ENCODE assay signal across 7 mouse cellular contexts in the genomic region with DNA sequence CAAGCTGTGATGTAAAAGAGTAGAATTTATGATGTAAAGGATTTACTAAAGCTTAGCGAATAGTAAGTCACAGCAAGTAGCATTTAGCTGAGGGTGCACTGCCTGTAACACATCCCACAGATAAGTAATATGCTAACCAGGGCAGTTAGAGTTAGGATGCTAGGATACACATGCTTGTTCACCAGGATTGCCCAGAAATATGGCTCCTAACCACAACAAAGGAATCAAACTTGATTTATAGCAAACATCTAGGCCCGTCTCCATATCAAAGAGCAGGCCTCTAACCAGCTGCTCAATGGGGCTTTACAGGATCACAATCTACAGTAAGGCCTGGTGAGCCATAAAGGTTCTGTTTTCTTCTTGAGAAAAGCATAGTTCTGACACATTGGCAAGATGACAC. TPM values are rescaled to one million over a fixed set of nuclear protein-coding genes. Genes with fewer than 3 reads are reported as not detected.
DNase-seq lines count a peak whose midpoint lies in the region; ATAC-seq and TF ChIP-seq lines count a peak whose summit lies in the region.
"Not testable (repeated sequence)": the region's sequence is repeated elsewhere in the genome, so short reads cannot be mapped to it uniquely, and the experiment has no call there.

No protein-coding gene starts in this region.

- H3K79me2 ChIP-seq in heart, adult 2 months (replicated peaks; ENCODE audit: control insufficient read depth, insufficient read depth, low read length): not testable (repeated sequence)

- intact Hi-C loops in heart, adult 2 months (cut with DNase I): loop anchor here (5.0 to 10.0 kb wide), 5 partner anchors 57 to 1299 kb away; partner anchors contain the start of genes Crlf2, Gak, Gtpbp6 and Tmem175
- intact Hi-C loops in left cerebral cortex, postnatal 25 days (cut with DNase I): not testable (repeated sequence)

- 21% methylated on average over 2 of the region's 2 CpGs for WGBS in embryonic facial prominence, embryonic 11.5 days
- WGBS in heart, adult 2 months: 30% methylated on average over 2 of the region's 2 CpGs
- 16% methylated on average over 2 of the region's 2 CpGs for WGBS in hindbrain, embryonic 16.5 days
- WGBS in lung, embryonic 16.5 days: 2% methylated on average over 2 of the region's 2 CpGs
- WGBS in neural tube, embryonic 11.5 days: 5% methylated on average over 2 of the region's 2 CpGs

- not testable (repeated sequence) for ATAC-seq in embryonic facial prominence, embryonic 11.5 days (replicated peaks; ENCODE audit: insufficient number of reproducible peaks, low FRiP score, low TSS enrichment, low read depth); hindbrain, embryonic 16.5 days; lung, embryonic 16.5 days (ENCODE audit: low read depth); neural tube, embryonic 11.5 days (ENCODE audit: insufficient read depth, low FRiP score, low TSS enrichment)

- H3K9me3 ChIP-seq in embryonic facial prominence, embryonic 11.5 days (replicated peaks; ENCODE audit: control insufficient read depth, low read length); hindbrain, embryonic 16.5 days (ENCODE audit: control insufficient read depth, low read length); lung, embryonic 16.5 days (ENCODE audit: control insufficient read depth, low read length); neural tube, embryonic 11.5 days (ENCODE audit: control insufficient read depth, low read length): not testable (repeated sequence)

- peak overlapping the region; percentile 46 for H3K4me3 ChIP-seq in embryonic facial prominence, embryonic 11.5 days (ENCODE audit: low read depth, low read length)
- peak overlapping the region; percentile 68 for H3K4me3 ChIP-seq in heart, adult 2 months
- H3K4me3 ChIP-seq in hindbrain, embryonic 16.5 days (ENCODE audit: low read length): peak overlapping the region; percentile 58
- H3K4me3 ChIP-seq in lung, embryonic 16.5 days (ENCODE audit: low read length): peak overlapping the region; percentile 61
- H3K4me3 ChIP-seq in neural tube, embryonic 11.5 days (ENCODE audit: low read depth, low read length): peak overlapping the region; percentile 51

- peak; percentile 10 for DNase-seq in MEL-GATA-1-ER (ENCODE audit: extremely low read depth, low read depth)
- DNase-seq in embryonic facial prominence, embryonic 11.5 days (ENCODE audit: low spot score); heart, adult 2 months: not testable (repeated sequence)
- peak; percentile 10 to 14 for DNase-seq in left cerebral cortex, postnatal 25 days (ENCODE audit: low spot score in 2 of 2)
- peak; percentile 10 for DNase-seq in neural tube, embryonic 11.5 days (ENCODE audit: low spot score)

- not testable (repeated sequence) for TF ChIP-seq CTCF in heart, adult 2 months (IDR thresholded peaks at IDR 0.05)

- H3K27ac ChIP-seq in embryonic facial prominence, embryonic 11.5 days (replicated peaks; ENCODE audit: low read depth, low read length); heart, adult 2 months; hindbrain, embryonic 16.5 days (ENCODE audit: low read depth, low read length); lung, embryonic 16.5 days (ENCODE audit: low read length); neural tube, embryonic 11.5 days (ENCODE audit: low read depth, low read length): not testable (repeated sequence)

- not testable (repeated sequence) for H3K27me3 ChIP-seq in embryonic facial prominence, embryonic 11.5 days (ENCODE audit: control insufficient read depth, insufficient read depth, low read length); heart, adult 2 months (ENCODE audit: control insufficient read depth, insufficient read depth, low read length); hindbrain, embryonic 16.5 days (replicated peaks; ENCODE audit: control insufficient read depth, insufficient read depth, low read length); lung, embryonic 16.5 days (ENCODE audit: control insufficient read depth, insufficient read depth, low read depth, low read length); neural tube, embryonic 11.5 days (ENCODE audit: control insufficient read depth, insufficient read depth, low read length)

- peak overlapping the region; percentile 52 for H3K9ac ChIP-seq in embryonic facial prominence, embryonic 11.5 days (replicated peaks; ENCODE audit: low read length)
- peak overlapping the region; percentile 25; the same call in 1 of the 2 replicates for H3K9ac ChIP-seq in heart, adult 2 months (ENCODE audit: low read depth, low read length)
- H3K9ac ChIP-seq in hindbrain, embryonic 16.5 days (ENCODE audit: low read depth, low read length): peak overlapping the region; percentile 63
- H3K9ac ChIP-seq in lung, embryonic 16.5 days (ENCODE audit: low read length): peak overlapping the region; percentile 67
- peak overlapping the region; percentile 37 for H3K9ac ChIP-seq in neural tube, embryonic 11.5 days (ENCODE audit: low read length)

- H3K4me2 ChIP-seq in embryonic facial prominence, embryonic 11.5 days (ENCODE audit: low read depth, low read length): peak overlapping the region; percentile 40
- H3K4me2 ChIP-seq in hindbrain, embryonic 16.5 days (ENCODE audit: low read length): peak overlapping the region; percentile 56
- peak overlapping the region; percentile 50 for H3K4me2 ChIP-seq in lung, embryonic 16.5 days (ENCODE audit: low read depth, low read length)
- peak overlapping the region; percentile 41 for H3K4me2 ChIP-seq in neural tube, embryonic 11.5 days (ENCODE audit: low read depth)

- not testable (repeated sequence) for H3K4me1 ChIP-seq in embryonic facial prominence, embryonic 11.5 days (ENCODE audit: control insufficient read depth, insufficient read depth, low read length); heart, adult 2 months (ENCODE audit: control insufficient read depth, insufficient read depth, low read length); hindbrain, embryonic 16.5 days (ENCODE audit: control insufficient read depth, insufficient read depth, low read depth, low read length); lung, embryonic 16.5 days (replicated peaks; ENCODE audit: control insufficient read depth, insufficient read depth, low read length); neural tube, embryonic 11.5 days (ENCODE audit: control insufficient read depth, insufficient read depth, low read length)

- not testable (repeated sequence) for TF ChIP-seq POLR2A in heart, adult 2 months (IDR thresholded peaks at IDR 0.05; ENCODE audit: insufficient read depth, low read depth, low read length)

- not testable (repeated sequence) for H3K36me3 ChIP-seq in embryonic facial prominence, embryonic 11.5 days (replicated peaks; ENCODE audit: control insufficient read depth, insufficient read depth, low read depth, low read length); heart, adult 2 months (ENCODE audit: control insufficient read depth, insufficient read depth, low read length); hindbrain, embryonic 16.5 days (ENCODE audit: control insufficient read depth, insufficient read depth, low read length); lung, embryonic 16.5 days (ENCODE audit: control insufficient read depth, insufficient read depth, low read length); neural tube, embryonic 11.5 days (ENCODE audit: control insufficient read depth, insufficient read depth, low read length)

- not testable (repeated sequence) for TF ChIP-seq EP300 in heart, adult 2 months (IDR thresholded peaks at IDR 0.05; ENCODE audit: insufficient read depth, low read depth, low read length)

RNA-seq across cellular contexts. Expression of gene Gm15446, which starts 0.9 kb away (rescaled TPM):
- polyA plus RNA-seq in embryonic facial prominence, embryonic 11.5 days (2014; fragmentation: Nextera tagmentation; extraction: Ambion mirVana): 0.35 and 0.98 TPM in 2 replicates
- 1 to 10 TPM; 2.9 to 3.1 TPM for total RNA-seq in heart, adult 2 months (2021)
- polyA plus RNA-seq in heart, adult 2 months (2012; rRNA removed): 1.2 and 2.0 TPM in 2 replicates
- polyA plus RNA-seq in hindbrain, embryonic 16.5 days (2015; fragmentation: Nextera tagmentation; extraction: Ambion mirVana): 0.43 and 0.54 TPM in 2 replicates
- 10 to 100 TPM; 31.5 to 37.3 TPM for total RNA-seq in left cerebral cortex, postnatal 25 days (2021)
- 0.48 and 0.68 TPM in 2 replicates for polyA plus RNA-seq in lung, embryonic 16.5 days (2015; fragmentation: Nextera tagmentation; extraction: Ambion mirVana)
- polyA plus RNA-seq in neural tube, embryonic 11.5 days (2014; fragmentation: Nextera tagmentation; extraction: Ambion mirVana): 0.57 and 0.76 TPM in 2 replicates
